Mouse (Mus musculus) 3T3-L1 (cell line): ENCODE data around the gene Lman2.

Experiments
- DNase-seq: peaks from one replicate; pipeline ENCODE4 v3.0.0-alpha.2; 2015; ENCODE audit warnings: low read depth, low spot score

The Lman2 gene

GRCm38 (mm10) chr13:55371007-55371681, 8.6 kb upstream of the Lman2 start:
- no peak for DNase-seq

GRCm38 (mm10) chr13:55370234-55370633, 7.7 kb upstream of the Lman2 start:
- DNase-seq = no peak

- DNase-seq = no peak
Measured at GRCm38 (mm10) chr13:55369531-55370114, 7.0 kb upstream of the Lman2 start, which contains the start of gene Rgs14. Rgs14 (plus strand) TSS chr13:55369732.

- peak; percentile 15 for DNase-seq
Measured at GRCm38 (mm10) chr13:55368401-55368800, 5.8 kb upstream of the Lman2 start.

- DNase-seq = no peak
Measured at GRCm38 (mm10) chr13:55361974-55362452, 570 bp downstream of the Lman2 start.

GRCm38 (mm10) chr13:55361145-55361544, 1.4 kb downstream of the Lman2 start:
- peak; percentile 12 for DNase-seq

GRCm38 (mm10) chr13:55346745-55347144, 15.8 kb downstream of the Lman2 start:
- no peak for DNase-seq

GRCm38 (mm10) chr13:55344286-55344685, 18.3 kb downstream of the Lman2 start:
- DNase-seq = no peak

- no peak for DNase-seq
Measured at GRCm38 (mm10) chr13:55342469-55342868, 20.1 kb downstream of the Lman2 start.

- peak; percentile 61 for DNase-seq
Measured at GRCm38 (mm10) chr13:55339259-55339658, 23.3 kb downstream of the Lman2 start.

GRCm38 (mm10) chr13:55338131-55339054, 24.2 kb downstream of the Lman2 start:
- DNase-seq = no peak

GRCm38 (mm10) chr13:55337341-55337975, 25.1 kb downstream of the Lman2 start:
- DNase-seq = no peak

- no peak for DNase-seq
Measured at GRCm38 (mm10) chr13:55335701-55336100, 26.9 kb downstream of the Lman2 start.

GRCm38 (mm10) chr13:55332331-55332730, 30.3 kb downstream of the Lman2 start:
- DNase-seq = peak; percentile 91

- no peak for DNase-seq
Measured at GRCm38 (mm10) chr13:55330567-55331400, 31.8 kb downstream of the Lman2 start.

- DNase-seq = peak; percentile 95
Measured at GRCm38 (mm10) chr13:55329683-55330566, 32.7 kb downstream of the Lman2 start, which contains the start of gene Mxd3. Mxd3 (minus strand) TSS chr13:55329823.

GRCm38 (mm10) chr13:55329109-55329682, 33.4 kb downstream of the Lman2 start:
- peak; percentile 61 for DNase-seq

GRCm38 (mm10) chr13:55328641-55329040, 33.9 kb downstream of the Lman2 start:
- no peak for DNase-seq

GRCm38 (mm10) chr13:55328171-55328570, 34.4 kb downstream of the Lman2 start:
- DNase-seq = no peak
